Mouse (Mus musculus) liver, embryonic 14.5 days (tissue): Measurements from ENCODE around the gene Upp2.

Experiments used
- CTCF ChIP-seq: IDR thresholded peaks from 2 replicates; pipeline ENCODE4 v1.5.1; 2016; ENCODE audit warnings: antibody characterized with exemption, low read depth, control low read depth
- EP300 ChIP-seq: IDR thresholded peaks from 2 replicates; pipeline ENCODE4 v1.6.1; 2016; ENCODE audit warnings: antibody characterized with exemption, low read depth

GRCm38 (mm10) chr2:58828910-58829600 is 262.0 kb downstream of the Upp2 start:
- TF ChIP-seq CTCF = no peak
- no peak for TF ChIP-seq EP300
